Mouse (Mus musculus): ENCODE data around the gene Shank1. TPM values are rescaled to one million over a fixed set of nuclear protein-coding genes. Genes with fewer than 3 reads are reported as not detected.
A peak's percentile ranks its signal among the peaks of the same experiment; 100 is the strongest.

Gene Shank1
- polyA plus RNA-seq, 1 experiment from 2014 or later: 0.02 TPM

- Histone ChIP-seq H3K36me3 (ENCODE audit: control insufficient read depth, insufficient read depth) (no peaks in the 10 kb centered on the region), H3K9me3 (replicated peaks; ENCODE audit: control insufficient read depth, low read length) (no peaks in the 10 kb centered on the region), H3K4me2 (ENCODE audit: low read depth, low read length) (no peak overlapping the region), H3K27me3 (ENCODE audit: control insufficient read depth, insufficient read depth, low read depth, low read length) (peaks cover 92% of the 10 kb centered on the region), H3K4me1 (ENCODE audit: control insufficient read depth, low read depth, low read length) (peaks cover 9% of the 10 kb centered on the region), H3K9ac (ENCODE audit: low read depth, low read length) (no peak overlapping the region), H3K4me3 (ENCODE audit: low read depth, low read length) (no peak overlapping the region), H3K27ac (ENCODE audit: low read length) (no peak overlapping the region)
- 3% methylated on average over 35 of the region's 35 CpGs for WGBS (ENCODE audit: insufficient replicate concordance)
- ATAC-seq (ENCODE audit: low read depth): no peak
Measured at GRCm38 (mm10) chr7:44356590-44357481, 46.8 kb downstream of the Shank1 start.

- WGBS (ENCODE audit: insufficient replicate concordance): 11% methylated on average over 10 of the region's 10 CpGs
Measured at GRCm38 (mm10) chr7:44357531-44357930, 47.5 kb downstream of the Shank1 start.

GRCm38 (mm10) chr7:44358012-44358411, 48.0 kb downstream of the Shank1 start:
- peaks cover 82% of the 10 kb centered on the region for H3K27me3 ChIP-seq (ENCODE audit: control insufficient read depth, insufficient read depth, low read depth, low read length)
- no peak for ATAC-seq (ENCODE audit: low read depth)
- H3K9ac ChIP-seq (ENCODE audit: low read depth, low read length): no peak overlapping the region
- no peak overlapping the region for H3K4me2 ChIP-seq (ENCODE audit: low read depth, low read length)
- H3K27ac ChIP-seq (ENCODE audit: low read length): no peak overlapping the region
- no peaks in the 10 kb centered on the region for H3K36me3 ChIP-seq (ENCODE audit: control insufficient read depth, insufficient read depth)
- 14% methylated on average over 5 of the region's 5 CpGs for WGBS (ENCODE audit: insufficient replicate concordance)
- H3K9me3 ChIP-seq (replicated peaks; ENCODE audit: control insufficient read depth, low read length): no peaks in the 10 kb centered on the region
- peaks cover 9% of the 10 kb centered on the region for H3K4me1 ChIP-seq (ENCODE audit: control insufficient read depth, low read depth, low read length)
- no peak overlapping the region for H3K4me3 ChIP-seq (ENCODE audit: low read depth, low read length)

More at GRCm38 (mm10) chr7:44357531-44357930, 47.5 kb downstream of the Shank1 start:
- Histone ChIP-seq H3K27ac (ENCODE audit: low read length) (no peak overlapping the region), H3K9me3 (replicated peaks; ENCODE audit: control insufficient read depth, low read length) (no peaks in the 10 kb centered on the region), H3K4me1 (ENCODE audit: control insufficient read depth, low read depth, low read length) (peaks cover 9% of the 10 kb centered on the region), H3K4me3 (ENCODE audit: low read depth, low read length) (no peak overlapping the region), H3K4me2 (ENCODE audit: low read depth, low read length) (no peak overlapping the region), H3K36me3 (ENCODE audit: control insufficient read depth, insufficient read depth) (no peaks in the 10 kb centered on the region), H3K27me3 (ENCODE audit: control insufficient read depth, insufficient read depth, low read depth, low read length) (peaks cover 87% of the 10 kb centered on the region), H3K9ac (ENCODE audit: low read depth, low read length) (no peak overlapping the region)
- ATAC-seq (ENCODE audit: low read depth): no peak

GRCm38 (mm10) chr7:44358886-44359654, 49.0 kb downstream of the Shank1 start:
- no peak for ATAC-seq (ENCODE audit: low read depth)
- H3K9ac ChIP-seq (ENCODE audit: low read depth, low read length): no peak overlapping the region
- 5% methylated on average over 20 of the region's 26 CpGs for WGBS (ENCODE audit: insufficient replicate concordance)
- no peak overlapping the region for H3K4me3 ChIP-seq (ENCODE audit: low read depth, low read length)
- H3K4me1 ChIP-seq (ENCODE audit: control insufficient read depth, low read depth, low read length): peaks cover 9% of the 10 kb centered on the region
- H3K36me3 ChIP-seq (ENCODE audit: control insufficient read depth, insufficient read depth): no peaks in the 10 kb centered on the region
- peak overlapping the region; percentile 75 for H3K4me2 ChIP-seq (ENCODE audit: low read depth, low read length)
- no peaks in the 10 kb centered on the region for H3K9me3 ChIP-seq (replicated peaks; ENCODE audit: control insufficient read depth, low read length)
- no peak overlapping the region for H3K27ac ChIP-seq (ENCODE audit: low read length)
- peaks cover 72% of the 10 kb centered on the region for H3K27me3 ChIP-seq (ENCODE audit: control insufficient read depth, insufficient read depth, low read depth, low read length)

GRCm38 (mm10) chr7:44359908-44360672, 50.0 kb downstream of the Shank1 start:
- Histone ChIP-seq H3K4me2 (ENCODE audit: low read depth, low read length) (peak overlapping the region; percentile 75), H3K4me1 (ENCODE audit: control insufficient read depth, low read depth, low read length) (peaks cover 9% of the 10 kb centered on the region), H3K27ac (ENCODE audit: low read length) (no peak overlapping the region), H3K36me3 (ENCODE audit: control insufficient read depth, insufficient read depth) (no peaks in the 10 kb centered on the region), H3K27me3 (ENCODE audit: control insufficient read depth, insufficient read depth, low read depth, low read length) (peaks cover 61% of the 10 kb centered on the region), H3K9me3 (replicated peaks; ENCODE audit: control insufficient read depth, low read length) (no peaks in the 10 kb centered on the region), H3K9ac (ENCODE audit: low read depth, low read length) (peak overlapping the region; percentile 37; the same call in 1 of the 2 replicates), H3K4me3 (ENCODE audit: low read depth, low read length) (peak overlapping the region; percentile 52)
- WGBS (ENCODE audit: insufficient replicate concordance): under 1% methylated on average over 54 of the region's 54 CpGs
- ATAC-seq (ENCODE audit: low read depth): peak; percentile 76

- Histone ChIP-seq H3K27ac (ENCODE audit: low read length) (no peak overlapping the region), H3K9me3 (replicated peaks; ENCODE audit: control insufficient read depth, low read length) (no peaks in the 10 kb centered on the region), H3K27me3 (ENCODE audit: control insufficient read depth, insufficient read depth, low read depth, low read length) (peaks cover 54% of the 10 kb centered on the region), H3K36me3 (ENCODE audit: control insufficient read depth, insufficient read depth) (no peaks in the 10 kb centered on the region), H3K4me3 (ENCODE audit: low read depth, low read length) (no peak overlapping the region), H3K4me1 (ENCODE audit: control insufficient read depth, low read depth, low read length) (peaks cover 9% of the 10 kb centered on the region), H3K9ac (ENCODE audit: low read depth, low read length) (no peak overlapping the region), H3K4me2 (ENCODE audit: low read depth, low read length) (peak overlapping the region; percentile 75)
- WGBS (ENCODE audit: insufficient replicate concordance): 15% methylated on average over 21 of the region's 21 CpGs
- no peak for ATAC-seq (ENCODE audit: low read depth)
Measured at GRCm38 (mm10) chr7:44360792-44361301, 50.8 kb downstream of the Shank1 start.

GRCm38 (mm10) chr7:44372678-44373077, 62.6 kb downstream of the Shank1 start:
- WGBS (ENCODE audit: insufficient replicate concordance): 72% methylated on average over 8 of the region's 8 CpGs
- Histone ChIP-seq H3K4me2 (ENCODE audit: low read depth, low read length) (no peak overlapping the region), H3K27ac (ENCODE audit: low read length) (no peak overlapping the region), H3K4me3 (ENCODE audit: low read depth, low read length) (no peak overlapping the region), H3K27me3 (ENCODE audit: control insufficient read depth, insufficient read depth, low read depth, low read length) (no peaks in the 10 kb centered on the region), H3K4me1 (ENCODE audit: control insufficient read depth, low read depth, low read length) (peaks cover 3% of the 10 kb centered on the region; the same call in 1 of the 2 replicates), H3K9ac (ENCODE audit: low read depth, low read length) (no peak overlapping the region), H3K36me3 (ENCODE audit: control insufficient read depth, insufficient read depth) (no peaks in the 10 kb centered on the region), H3K9me3 (replicated peaks; ENCODE audit: control insufficient read depth, low read length) (no peaks in the 10 kb centered on the region)
- no peak for ATAC-seq (ENCODE audit: low read depth)

- Histone ChIP-seq H3K4me1 (ENCODE audit: control insufficient read depth, low read depth, low read length) (peaks cover 3% of the 10 kb centered on the region; the same call in 1 of the 2 replicates), H3K9me3 (replicated peaks; ENCODE audit: control insufficient read depth, low read length) (no peaks in the 10 kb centered on the region), H3K4me2 (ENCODE audit: low read depth, low read length) (peak overlapping the region; percentile 79), H3K27me3 (ENCODE audit: control insufficient read depth, insufficient read depth, low read depth, low read length) (no peaks in the 10 kb centered on the region), H3K4me3 (ENCODE audit: low read depth, low read length) (peak overlapping the region; percentile 63), H3K36me3 (ENCODE audit: control insufficient read depth, insufficient read depth) (no peaks in the 10 kb centered on the region), H3K27ac (ENCODE audit: low read length) (no peak overlapping the region), H3K9ac (ENCODE audit: low read depth, low read length) (peak overlapping the region; percentile 28; the same call in 1 of the 2 replicates)
- 6% methylated on average over 7 of the region's 7 CpGs for WGBS (ENCODE audit: insufficient replicate concordance)
- ATAC-seq (ENCODE audit: low read depth): no peak
Measured at GRCm38 (mm10) chr7:44373460-44373859, 63.4 kb downstream of the Shank1 start.

Data from liver, embryonic 16.5 days (tissue).